Mouse (Mus musculus): ENCODE data around the gene Syne4.

Syne4 gene

DNA sequence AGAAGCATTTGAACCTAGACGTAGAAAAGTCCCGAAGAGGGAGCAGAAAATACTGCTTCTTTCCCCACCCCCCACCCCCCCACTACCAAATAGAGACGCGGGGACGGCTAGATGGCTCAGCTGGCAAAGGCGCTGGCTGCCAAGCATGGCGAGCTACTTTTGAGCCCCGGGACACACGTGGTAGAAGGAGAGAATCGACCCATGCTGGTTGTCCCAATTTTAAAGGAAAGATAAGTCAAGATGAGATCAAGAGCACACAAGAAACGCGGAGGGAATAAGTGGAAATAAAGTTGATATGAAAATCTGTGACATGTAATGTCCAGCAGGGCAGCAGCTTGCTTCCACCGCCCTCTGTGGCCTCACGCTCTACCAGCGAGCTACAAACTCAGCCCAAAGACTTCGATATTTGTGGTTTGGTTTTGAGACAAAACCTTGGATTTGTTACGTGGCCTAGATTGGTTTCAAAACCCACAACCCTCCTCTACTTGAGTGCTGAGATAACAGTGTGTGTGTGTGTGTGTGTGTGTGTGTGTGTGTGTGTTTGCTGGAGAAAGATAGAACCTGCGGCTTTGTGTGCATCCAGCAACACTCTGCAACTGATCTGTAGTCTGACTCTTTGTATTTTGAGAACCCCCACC, 18.1 kb downstream of the Syne4 start:
- DNase-seq, result no peak

- peak; percentile 55 for DNase-seq
Measured at GRCm38 (mm10) chr7:30333436-30333835, 18.8 kb downstream of the Syne4 start.

DNA sequence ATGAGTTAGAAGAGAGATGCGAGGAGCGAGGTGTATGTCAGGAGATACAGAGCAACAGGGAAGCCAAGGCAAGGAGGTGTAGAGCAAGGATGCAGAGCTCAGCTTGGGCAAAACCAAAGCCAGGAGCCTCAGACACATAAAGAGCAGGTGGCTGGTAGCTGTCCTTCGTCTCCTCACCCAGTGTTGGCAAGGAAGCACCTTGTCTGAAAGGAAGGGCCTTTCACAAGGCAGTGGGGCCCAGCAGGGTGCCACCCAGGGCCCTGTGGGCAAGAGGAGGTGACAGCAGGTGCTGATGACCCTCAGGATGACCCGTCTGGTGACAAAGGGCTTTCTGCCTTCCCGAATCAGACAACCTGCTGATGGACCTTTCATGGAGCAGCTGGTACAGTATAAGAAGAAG, 20.0 kb downstream of the Syne4 start:
- no peak for DNase-seq

DNA sequence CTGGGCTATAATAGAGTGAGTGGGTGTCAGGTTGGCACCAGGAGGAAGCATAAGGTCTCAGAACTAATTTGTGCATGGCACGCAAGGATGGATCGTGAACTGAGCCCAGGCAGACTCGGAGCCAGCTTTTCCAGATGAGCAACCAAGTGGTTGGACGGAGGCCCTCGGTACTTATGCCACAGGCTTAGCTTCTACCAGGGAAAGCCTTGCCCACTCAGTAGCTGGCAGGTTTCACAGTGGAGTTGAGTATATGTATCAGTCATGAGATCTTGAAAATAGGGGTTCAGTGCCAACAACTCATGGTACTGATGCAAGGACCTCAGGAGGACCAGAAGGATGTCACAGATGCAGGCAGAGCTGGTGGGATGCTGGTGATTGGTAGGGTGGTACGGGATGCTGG, 21.1 kb downstream of the Syne4 start:
- DNase-seq, result no peak

GRCm38 (mm10) chr7:30336384-30336783, 21.8 kb downstream of the Syne4 start:
- DNase-seq, result peak; percentile 77

DNA sequence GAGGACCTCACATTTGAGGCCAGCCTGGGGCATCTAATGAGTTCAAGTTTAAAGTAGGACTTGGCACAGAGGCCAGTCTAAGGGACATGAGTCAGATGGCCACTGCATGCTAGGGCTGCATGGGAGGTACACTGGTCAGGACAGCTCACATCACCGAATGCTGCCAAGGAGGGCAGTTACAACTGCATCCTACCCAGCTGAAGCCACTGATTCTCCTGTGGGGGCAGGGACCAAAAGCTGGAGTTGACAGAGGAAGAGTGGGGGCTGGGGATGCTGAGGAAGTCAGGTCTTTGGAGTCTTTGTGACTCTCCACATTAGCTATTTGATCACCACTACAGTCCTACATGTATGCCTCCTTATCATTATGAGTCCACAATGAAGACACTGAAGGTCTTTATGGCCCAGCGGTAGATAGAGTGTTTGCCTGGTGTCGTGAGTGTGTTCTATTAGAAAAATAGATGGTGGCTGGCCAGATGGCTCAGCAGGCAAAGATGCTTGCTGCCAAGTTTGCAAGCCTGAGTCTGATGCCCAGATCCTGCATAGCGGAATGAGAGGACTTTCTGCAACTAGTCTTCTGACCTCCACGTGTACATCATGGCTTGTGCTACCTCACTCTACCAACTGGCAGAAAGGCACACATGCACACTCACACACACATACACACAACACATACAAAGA, 25.0 kb downstream of the Syne4 start:
- no peak for DNase-seq

DNA sequence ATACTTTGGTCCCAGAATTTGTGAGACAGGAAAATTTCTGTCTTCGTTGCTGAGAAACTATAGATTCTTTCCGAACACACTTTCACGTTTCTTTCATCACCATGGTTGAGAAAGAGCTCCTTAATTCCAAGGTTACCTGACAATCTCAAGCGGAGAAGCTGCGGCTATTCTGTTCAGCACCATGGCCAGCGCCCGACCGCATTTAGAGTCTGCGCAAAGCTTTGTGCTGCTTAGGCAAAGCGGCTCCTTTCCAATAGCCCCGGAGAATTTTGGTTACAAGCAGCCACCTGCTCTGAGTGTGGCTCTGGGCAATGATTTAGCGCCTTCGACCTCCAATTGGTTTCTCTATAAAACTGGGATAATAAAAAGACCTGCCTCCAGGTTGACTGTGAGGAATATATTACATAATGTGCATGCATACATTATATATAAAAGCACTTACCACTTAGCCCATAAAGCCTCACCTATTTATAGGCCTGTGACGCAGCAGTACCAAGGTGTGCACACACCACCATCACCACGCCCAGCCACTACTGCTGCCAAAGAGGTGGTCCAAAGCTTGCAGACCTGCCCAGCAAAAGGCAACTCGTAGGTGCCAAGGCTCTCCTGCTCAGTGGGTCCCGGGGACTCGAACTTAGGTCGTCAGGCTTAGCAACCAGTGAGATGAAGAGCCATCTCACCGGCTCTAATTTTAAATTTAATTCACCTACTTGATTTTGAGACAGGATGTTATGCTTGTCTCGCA, 32.2 kb downstream of the Syne4 start:
- peak; percentile 75 for DNase-seq

DNA sequence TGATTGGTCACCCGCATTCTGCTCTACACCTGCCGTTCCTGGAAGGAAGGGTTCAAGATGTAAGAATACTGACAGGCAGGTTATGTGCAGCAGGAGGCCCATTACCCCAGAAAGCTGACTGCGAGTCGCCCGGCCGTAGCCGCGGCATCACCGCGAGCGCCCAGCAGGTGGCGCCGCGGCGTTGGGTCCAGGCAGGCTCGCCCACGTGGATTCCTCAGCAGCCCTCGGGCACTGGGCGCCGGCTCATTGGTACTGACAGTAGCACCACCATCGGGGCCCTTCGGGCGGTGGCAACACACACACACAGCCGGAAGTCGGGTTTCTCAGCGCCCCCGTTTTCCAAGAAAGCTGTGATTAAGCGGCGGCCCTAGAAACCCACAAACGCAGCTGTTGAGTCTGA, 33.2 kb downstream of the Syne4 start:
- DNase-seq, result peak; percentile 71

GRCm38 (mm10) chr7:30353279-30353822, 38.7 kb downstream of the Syne4 start:
- DNase-seq, result peak; percentile 71

DNA sequence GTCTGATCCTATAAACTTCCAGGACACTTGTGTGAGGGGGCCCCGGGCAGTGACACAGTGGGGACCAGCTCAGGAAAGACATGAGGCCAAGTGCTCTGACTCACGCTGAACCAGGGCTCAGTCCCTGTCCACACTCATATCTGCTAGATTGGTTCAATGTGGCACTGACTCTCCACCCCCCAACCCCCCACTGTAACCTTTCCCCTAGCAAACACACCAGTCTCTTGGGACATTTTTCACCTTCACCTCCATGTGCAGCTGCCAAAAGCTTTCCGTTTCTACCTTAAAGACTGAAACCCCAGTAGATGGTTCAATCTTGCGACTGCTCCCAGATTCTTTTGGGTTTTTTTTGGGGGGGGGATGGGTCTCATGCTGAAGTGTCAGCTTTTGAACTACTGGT, 39.5 kb downstream of the Syne4 start:
- no peak for DNase-seq

DNA sequence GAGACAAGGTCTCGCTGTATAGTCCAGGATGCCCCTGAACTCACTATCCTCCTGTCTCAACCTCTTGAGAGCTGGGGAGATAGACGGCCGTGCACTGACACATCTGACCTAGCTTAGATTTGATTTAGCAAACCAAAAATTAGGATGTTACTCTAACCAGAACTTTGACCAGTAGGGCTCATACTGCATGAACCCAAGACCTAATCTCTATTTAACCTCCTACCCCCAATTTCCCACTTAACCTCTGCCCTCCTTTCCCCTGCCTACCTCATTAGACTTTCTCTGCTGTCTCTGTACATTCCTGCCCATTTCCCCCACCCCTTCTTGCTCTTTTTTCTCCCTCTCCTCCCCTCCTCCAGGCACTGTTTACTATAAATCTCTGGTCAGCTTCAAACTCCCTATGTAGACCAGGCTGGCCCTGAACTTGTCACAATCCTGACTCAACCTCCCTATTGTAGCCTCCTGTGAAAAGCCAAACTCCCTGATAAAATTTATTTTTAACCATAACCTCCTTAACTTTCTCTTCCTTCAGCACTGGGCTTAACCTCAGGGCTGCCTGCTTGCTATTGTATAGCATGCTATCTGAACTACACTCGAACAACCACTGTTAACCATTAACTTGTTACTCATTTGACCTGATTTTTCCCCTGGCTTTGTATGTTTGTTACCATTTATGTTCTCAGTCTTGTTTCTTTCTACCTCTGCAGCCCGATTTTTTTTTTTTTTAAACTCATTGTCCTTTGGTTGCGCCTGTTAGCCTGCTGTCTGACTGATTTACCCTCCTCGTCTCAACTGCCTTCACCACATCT, 44.0 kb downstream of the Syne4 start:
- no peak for DNase-seq

- DNase-seq, result no peak
Measured at GRCm38 (mm10) chr7:30359276-30359865, 44.8 kb downstream of the Syne4 start.

DNA sequence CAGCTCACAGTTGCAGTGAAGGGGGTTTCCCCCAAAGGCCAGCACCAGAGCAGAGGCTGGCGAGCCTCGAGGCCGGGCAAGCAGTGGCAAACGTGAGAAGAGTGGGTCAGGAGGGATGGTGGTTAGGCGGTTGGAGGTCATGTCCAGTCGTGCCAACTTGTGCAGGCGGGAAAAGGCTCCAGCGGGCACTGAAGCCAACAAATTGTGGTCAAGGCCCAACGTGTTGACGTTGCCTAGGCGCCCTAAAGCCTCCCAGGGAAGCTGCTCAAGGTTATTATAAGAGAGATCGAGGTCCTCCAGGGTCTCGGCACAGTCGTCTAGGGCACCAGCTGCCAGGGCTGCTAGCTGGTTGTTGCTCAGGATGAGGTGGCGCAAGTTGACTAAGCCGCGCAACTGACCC, 45.4 kb downstream of the Syne4 start:
- DNase-seq, result no peak

DNA sequence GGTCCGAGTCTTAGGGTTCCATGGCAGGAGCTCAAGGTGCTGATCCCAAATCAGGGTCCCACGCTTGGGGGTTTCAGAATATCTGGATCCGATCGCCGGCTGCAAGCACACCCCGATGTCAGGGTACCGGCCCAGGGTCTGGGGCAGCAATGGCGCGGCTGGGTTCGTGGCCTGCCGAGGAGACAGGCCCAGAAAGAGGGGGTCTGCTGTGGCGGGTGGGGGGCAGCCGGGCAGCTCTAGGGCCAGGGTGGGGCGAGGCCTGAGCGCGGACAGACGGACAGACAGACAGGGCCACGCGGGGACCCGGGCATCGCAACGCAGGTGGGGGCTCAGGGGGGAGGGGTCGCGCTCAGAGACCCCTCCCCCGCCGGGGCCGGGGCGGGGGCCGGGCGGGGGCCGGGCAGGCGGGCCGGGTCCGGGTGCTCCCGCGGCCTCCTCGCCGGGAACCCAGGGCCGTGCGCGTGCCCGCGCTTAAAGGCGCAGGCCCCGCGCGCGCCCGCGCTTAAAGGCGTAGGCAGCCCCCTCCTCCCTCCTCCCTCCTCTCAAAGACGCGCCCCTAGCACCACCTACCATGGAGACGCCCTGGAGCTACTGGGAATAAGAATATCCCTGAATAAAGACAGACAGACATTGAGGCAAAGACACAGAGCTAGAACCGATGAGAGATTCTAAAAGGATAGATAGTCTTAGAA, 48.2 kb downstream of the Syne4 start, which contains the start of gene Lrfn3:
Gene Lrfn3 (minus strand): TSS at position 121 of the 692 bp plus-strand sequence.
- DNase-seq, result no peak

DNA sequence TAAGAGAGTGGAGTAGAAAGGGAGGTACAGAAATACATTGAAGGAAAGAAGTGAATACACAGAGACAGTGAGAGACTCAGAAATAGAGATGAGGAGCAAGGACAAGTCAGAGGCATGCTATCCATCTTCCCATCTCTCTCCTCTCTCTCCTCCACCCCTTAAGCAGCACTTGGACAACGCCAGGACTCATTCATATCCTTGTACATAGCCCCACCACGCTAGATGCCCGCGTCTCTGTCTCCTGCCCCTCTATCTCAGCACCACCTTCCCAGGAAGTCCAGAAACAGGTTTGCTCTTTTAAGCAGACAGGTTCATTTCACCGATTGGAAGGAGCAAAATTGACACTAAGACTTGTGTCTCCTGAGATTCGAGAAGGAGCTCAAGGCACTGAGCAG, 48.7 kb downstream of the Syne4 start:
- no peak for DNase-seq

- no peak for DNase-seq
Measured at GRCm38 (mm10) chr7:30367466-30367865, 52.9 kb downstream of the Syne4 start.
